Mouse (Mus musculus) liver, embryonic 13.5 days (tissue): Measurements from ENCODE around the gene 1810010D01Rik. TPM values are rescaled to one million over a fixed set of nuclear protein-coding genes. Genes with fewer than 3 reads are reported as not detected.

Experiments used
- ATAC-seq: fragments of 200-750 bp; cut with Nextera tagmentation; 2 replicates; pipeline ENCODE4 v1.8.0; 2017; ENCODE audit warnings: low read depth, mild to moderate bottlenecking, moderate number of reproducible peaks, moderate library complexity
- DNase-seq: peaks from one replicate; pipeline ENCODE4 v3.0.0; 2022
- H3K27ac ChIP-seq: fragments of 300-500 bp; sonication (generic); 2 replicates; pipeline ENCODE4 v1.5.1; 2015; ENCODE audit warnings: moderate library complexity, mild to moderate bottlenecking, inconsistent platforms
- H3K27me3 ChIP-seq: fragments of 300-500 bp; sonication (generic); 2 replicates; pipeline ENCODE4 v1.6.1; 2015; ENCODE audit warnings: mild to moderate bottlenecking, inconsistent platforms
- H3K36me3 ChIP-seq: fragments of 300-500 bp; sonication (generic); 2 replicates; pipeline ENCODE4 v1.6.1; 2015; ENCODE audit warnings: mild to moderate bottlenecking, inconsistent platforms
- H3K4me1 ChIP-seq: fragments of 300-500 bp; sonication (generic); replicated peaks from 2 replicates; pipeline ENCODE4 v1.6.1; 2015; ENCODE audit warnings: inconsistent platforms
- H3K4me2 ChIP-seq: fragments of 300-500 bp; sonication (generic); 2 replicates; pipeline ENCODE4 v1.6.1; 2015; ENCODE audit warnings: inconsistent platforms, mild to moderate bottlenecking, moderate library complexity
- H3K4me3 ChIP-seq: fragments of 300-500 bp; sonication (generic); replicated peaks from 2 replicates; pipeline ENCODE4 v1.5.1; 2015; ENCODE audit warnings: mild to moderate bottlenecking, inconsistent platforms
- H3K9ac ChIP-seq: fragments of 300-500 bp; sonication (generic); 2 replicates; pipeline ENCODE4 v1.6.1; 2015; ENCODE audit warnings: mild to moderate bottlenecking, inconsistent platforms
- H3K9me3 ChIP-seq: fragments of 300-500 bp; sonication (generic); replicated peaks from 2 replicates; pipeline ENCODE4 v1.6.1; 2016; ENCODE audit warnings: inconsistent platforms
- WGBS: fragments of 180-500 bp; shearing (Covaris S2); methylation state at CpG from one replicate; pipeline ENCODE4 v1.1.7; 2015; ENCODE audit not compliant: insufficient replicate concordance; 5-methylcytosine and 5-hydroxymethylcytosine counted together
- polyA plus RNA-seq: library from polyadenylated mRNA; unstranded; fragments of >200 nt; fragmentation: Nextera tagmentation; extraction: Ambion mirVana; gene quantifications from 2 replicates; pipeline ENCODE4 v1.2.1, GENCODE M21; 2015

1810010D01Rik gene
- polyA plus RNA-seq, 1 experiment from 2014 or later, result 0.23 TPM

DNA sequence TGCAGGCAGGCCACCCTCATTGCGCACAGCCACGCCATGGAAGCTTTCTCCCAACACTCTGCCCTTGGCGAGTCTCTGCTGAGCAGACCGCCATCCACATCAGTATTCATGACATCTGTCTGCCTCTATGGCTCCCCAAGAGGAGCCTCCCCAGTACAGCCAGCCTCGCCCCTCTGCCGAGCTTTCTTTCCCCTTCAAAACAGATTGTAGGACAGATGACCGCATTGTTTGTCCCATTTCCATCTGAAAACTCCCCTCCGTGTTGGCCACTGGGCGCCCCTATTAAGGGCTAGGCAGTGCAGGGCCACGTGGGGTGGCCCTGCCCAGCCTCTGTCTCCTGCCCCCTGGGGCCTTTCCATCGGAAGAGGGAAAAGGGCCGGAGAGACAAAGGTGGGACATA is 34.8 kb downstream of the 1810010D01Rik start:
- no peaks in the 10 kb centered on the region for H3K9me3 ChIP-seq
- H3K4me1 ChIP-seq, result no peaks in the 10 kb centered on the region
- no peak overlapping the region for H3K4me3 ChIP-seq
- H3K27me3 ChIP-seq, result peaks cover 9% of the 10 kb centered on the region; the same call in 1 of the 2 replicates
- H3K36me3 ChIP-seq, result no peaks in the 10 kb centered on the region
- WGBS, result 26% methylated on average over 12 of the region's 12 CpGs
- H3K4me2 ChIP-seq, result no peak overlapping the region
- ATAC-seq, result no peak
- H3K27ac ChIP-seq, result no peak overlapping the region
- no peak for DNase-seq
- H3K9ac ChIP-seq, result no peak overlapping the region

DNA sequence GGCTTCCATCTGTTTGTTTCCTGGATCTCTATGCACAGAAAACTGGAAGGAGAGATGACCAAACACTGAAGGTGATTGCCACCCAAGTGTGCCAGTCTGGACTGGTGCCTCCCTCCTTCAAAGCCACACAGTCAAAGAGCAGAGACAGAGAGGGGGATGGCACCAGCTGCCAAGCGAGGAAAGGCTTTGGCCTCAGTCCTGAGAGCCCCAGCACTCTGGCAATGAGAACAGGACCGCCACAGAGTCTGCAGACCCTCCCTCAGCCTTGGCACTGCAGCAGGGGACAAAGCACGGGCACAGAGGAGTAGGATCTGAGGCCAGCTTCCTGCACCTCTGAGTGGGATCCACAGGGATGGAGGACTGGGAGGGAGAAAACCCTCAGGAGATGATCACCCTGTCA is 38.2 kb downstream of the 1810010D01Rik start:
- DNase-seq (no peak), ATAC-seq (no peak)
- no peaks in the 10 kb centered on the region for H3K9me3 ChIP-seq
- no peak overlapping the region for H3K4me2 ChIP-seq
- H3K27ac ChIP-seq, result no peak overlapping the region
- no peak overlapping the region for H3K9ac ChIP-seq
- H3K4me1 ChIP-seq, result no peaks in the 10 kb centered on the region
- H3K27me3 ChIP-seq, result peaks cover 9% of the 10 kb centered on the region; the same call in 1 of the 2 replicates
- H3K4me3 ChIP-seq, result no peak overlapping the region
- no peaks in the 10 kb centered on the region for H3K36me3 ChIP-seq
- WGBS, result 59% methylated on average over 3 of the region's 3 CpGs

DNA sequence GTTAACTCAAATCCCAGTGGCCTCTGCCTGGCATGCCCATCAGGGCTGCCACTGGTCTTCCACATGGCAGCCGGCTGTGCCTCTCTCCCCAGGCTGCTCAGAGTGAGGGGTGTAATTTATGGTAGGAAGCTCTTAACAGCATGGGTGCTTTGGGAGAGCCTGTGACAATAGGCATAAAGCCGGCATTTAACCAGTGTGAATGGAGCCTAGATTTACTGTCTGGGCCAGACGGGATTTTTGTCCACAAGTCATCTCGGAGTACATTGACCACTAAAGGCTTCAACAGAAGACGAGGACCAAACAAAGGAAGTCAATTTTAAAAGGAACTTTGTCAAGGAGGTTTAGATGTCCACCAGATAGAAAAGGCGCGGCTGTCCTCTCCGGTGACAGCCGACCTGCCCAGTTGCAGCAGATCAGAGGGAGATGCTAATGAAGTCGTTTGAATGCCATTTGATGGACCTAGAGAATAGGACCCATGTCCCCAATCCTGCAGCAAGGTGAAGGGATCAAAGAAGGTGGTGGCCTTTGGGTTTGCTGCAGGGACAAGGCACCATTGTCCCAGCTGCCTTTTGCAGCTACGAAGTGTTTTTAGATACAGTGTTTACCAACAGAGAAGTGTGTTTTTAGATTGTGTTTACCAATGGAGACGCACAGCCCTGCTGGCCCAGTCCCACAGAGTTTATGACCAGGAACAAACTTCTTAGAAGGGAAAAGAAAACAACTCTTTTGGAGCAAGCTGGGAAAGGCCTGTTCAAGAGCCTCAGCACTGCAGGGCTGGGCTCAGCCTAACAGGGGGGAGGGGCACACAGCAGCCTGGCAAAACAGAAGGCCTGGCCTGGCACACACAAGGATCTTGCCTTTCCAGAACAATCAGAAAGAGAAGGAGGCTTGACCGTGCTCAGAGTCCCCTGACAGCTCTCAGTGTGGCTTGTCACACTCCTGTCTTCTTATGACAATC is 48.4 kb downstream of the 1810010D01Rik start:
- Histone ChIP-seq H3K4me1 (no peaks in the 10 kb centered on the region), H3K27ac (no peak overlapping the region), H3K4me3 (no peak overlapping the region), H3K9me3 (no peaks in the 10 kb centered on the region), H3K9ac (no peak overlapping the region), H3K27me3 (no peaks in the 10 kb centered on the region), H3K36me3 (no peaks in the 10 kb centered on the region), H3K4me2 (no peak overlapping the region)
- DNase-seq, result no peak
- 51% methylated on average over 13 of the region's 13 CpGs for WGBS
- ATAC-seq, result no peak

Other genes with a start within 250 kb of the 1810010D01Rik start
- 1.9 and 2.3 TPM in 2 replicates for gene Tpcn2, start 75.9 kb upstream of the 1810010D01Rik start, polyA plus RNA-seq
- gene Mrgprf, start 92.7 kb upstream of the 1810010D01Rik start, polyA plus RNA-seq, result 0.06 and 0.10 TPM in 2 replicates
- gene Mrgprd, start 106.7 kb upstream of the 1810010D01Rik start, polyA plus RNA-seq, result not detected in 2 replicates